Mouse (Mus musculus) skeletal muscle tissue, adult 2 months (tissue): ENCODE data around the gene Lman1l.
A peak's percentile ranks its signal among the peaks of the same experiment; 100 is the strongest.

Experiments used
- DNase-seq: peaks from one replicate; pipeline ENCODE4 v3.0.0-alpha.2; 2012; ENCODE audit warnings: low read depth, low spot score

Lman1l gene

GRCm38 (mm10) chr9:57584991-57585390, 35.6 kb downstream of the Lman1l start:
- DNase-seq: no peak

DNA sequence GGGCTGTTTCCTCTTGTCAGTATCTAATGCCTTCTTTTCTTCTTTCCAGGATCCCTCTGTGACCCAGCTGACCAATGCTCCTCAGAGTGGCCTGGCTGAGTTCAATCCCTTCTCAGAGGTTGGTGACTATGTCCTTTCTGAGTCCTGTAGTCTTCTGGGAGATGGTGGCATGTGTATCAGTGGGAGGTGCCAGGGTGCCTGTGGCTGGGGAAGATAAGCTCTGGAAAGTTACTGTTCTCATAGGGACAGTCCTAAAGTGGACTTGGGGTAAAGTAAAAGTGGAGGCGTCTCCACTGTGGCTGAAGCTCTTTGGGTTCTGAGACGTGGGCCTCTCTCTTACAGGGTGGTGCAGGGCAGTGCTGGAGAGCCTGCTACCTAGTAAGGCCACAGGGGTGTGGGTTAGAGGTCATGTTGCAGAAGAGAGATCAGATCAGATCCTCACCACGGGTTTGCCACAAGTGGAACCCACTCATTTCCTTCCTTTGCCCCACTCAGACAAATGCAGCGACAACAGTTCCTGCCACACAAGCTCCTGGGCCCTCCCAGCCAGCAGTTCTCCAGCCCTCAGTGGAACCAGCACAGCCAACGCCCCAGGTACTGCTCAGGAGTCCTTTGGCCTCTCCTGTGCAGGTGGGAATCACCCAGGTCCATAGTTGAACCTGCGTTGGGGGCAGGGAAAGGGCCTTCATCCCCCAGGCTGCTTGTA, 43.3 kb downstream of the Lman1l start:
- DNase-seq: no peak

- DNase-seq: no peak
Observed at GRCm38 (mm10) chr9:57575577-57575976, 45.0 kb downstream of the Lman1l start.

GRCm38 (mm10) chr9:57574397-57574796, 46.2 kb downstream of the Lman1l start:
- peak; percentile 58 for DNase-seq

GRCm38 (mm10) chr9:57568500-57568899, 52.1 kb downstream of the Lman1l start:
- DNase-seq: peak; percentile 86

DNA sequence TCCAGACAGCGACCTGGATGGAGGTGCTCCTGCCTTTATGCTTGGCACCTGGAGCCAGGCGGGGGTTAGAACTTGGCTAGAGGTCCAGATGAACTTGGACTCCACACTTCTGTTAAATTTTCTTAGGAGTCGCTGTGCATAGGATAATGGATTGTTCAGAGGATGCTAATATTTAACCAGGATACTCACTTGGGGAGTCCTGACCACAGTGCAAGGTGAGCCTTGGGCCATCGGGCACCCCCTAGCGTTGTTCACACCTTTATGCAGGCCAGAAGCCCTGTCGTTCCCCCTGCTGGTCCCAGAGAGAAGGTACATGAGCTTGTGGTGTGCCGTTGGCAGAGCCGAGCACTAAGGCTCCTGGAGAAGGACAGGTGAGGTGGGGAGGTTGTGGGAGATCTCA, 53.7 kb downstream of the Lman1l start:
- no peak for DNase-seq

DNA sequence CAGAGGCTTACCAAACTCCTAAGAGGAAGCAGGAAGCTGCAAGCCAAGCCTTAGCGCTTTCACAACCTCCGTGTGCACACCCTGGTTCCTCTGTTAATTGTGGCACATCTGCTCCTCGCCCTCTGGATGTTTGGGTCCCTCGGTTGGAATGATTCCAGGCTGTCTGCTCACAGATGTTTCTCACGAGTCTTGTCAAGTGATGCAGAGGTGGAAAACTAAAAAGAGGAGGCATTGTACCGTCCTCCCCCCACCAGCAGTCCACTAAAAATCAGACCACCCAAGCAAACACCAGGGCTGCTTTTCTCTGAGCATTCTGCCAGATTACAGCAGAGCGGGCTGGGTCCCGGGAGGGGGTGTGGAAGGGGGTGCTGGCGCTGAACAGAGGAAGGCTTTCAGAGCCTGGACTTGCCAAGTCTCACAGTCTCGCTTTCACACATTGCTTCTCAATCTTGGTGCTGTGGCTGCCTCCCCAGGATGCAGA, 54.8 kb downstream of the Lman1l start:
- peak; percentile 64 for DNase-seq

DNA sequence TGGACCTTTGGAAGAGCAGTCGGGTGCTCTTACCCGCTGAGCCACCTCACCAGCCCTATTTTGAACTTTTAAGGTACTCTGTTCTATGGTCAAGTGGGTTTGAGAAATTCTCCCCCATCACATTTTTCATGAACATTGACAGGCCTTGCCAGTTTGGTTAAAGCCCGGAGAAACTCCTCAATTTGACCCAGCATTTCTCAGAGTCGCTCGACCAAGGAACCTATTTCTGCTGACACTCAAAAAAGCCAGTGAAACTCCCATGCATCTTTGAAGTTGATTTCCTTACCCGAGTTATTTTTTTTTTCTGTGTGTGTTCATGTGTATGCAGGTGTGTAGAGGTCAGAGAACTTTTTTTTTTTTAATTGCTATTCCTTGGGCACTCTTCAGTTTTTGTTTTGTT, 56.0 kb downstream of the Lman1l start:
- DNase-seq: no peak

DNA sequence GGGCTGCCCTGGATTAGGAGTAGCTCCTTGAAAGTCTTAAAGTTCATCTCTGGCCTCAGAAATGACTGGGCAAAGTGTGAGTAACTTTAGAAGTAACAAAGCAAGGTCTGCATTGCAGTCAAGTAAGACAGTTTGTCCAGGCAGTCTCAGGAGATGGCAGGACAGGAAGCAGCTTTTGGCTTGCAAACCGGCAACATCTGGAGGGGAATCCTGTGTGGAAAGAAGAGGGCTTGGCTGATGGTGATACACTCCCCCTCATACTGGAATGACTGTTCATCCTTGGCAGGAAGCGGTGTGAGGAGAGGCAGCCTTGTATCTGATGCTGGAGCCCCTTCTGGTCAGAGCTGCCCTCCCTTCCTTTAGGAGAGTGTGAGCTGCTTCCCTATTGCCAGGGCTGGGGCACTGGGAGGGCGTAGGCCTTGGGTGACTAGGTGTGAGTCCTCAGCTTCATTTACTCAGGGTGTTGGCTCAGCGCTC, 57.6 kb downstream of the Lman1l start:
- peak; percentile 62 for DNase-seq

- DNase-seq: peak; percentile 82
Observed at GRCm38 (mm10) chr9:57561711-57562099, 58.9 kb downstream of the Lman1l start.

DNA sequence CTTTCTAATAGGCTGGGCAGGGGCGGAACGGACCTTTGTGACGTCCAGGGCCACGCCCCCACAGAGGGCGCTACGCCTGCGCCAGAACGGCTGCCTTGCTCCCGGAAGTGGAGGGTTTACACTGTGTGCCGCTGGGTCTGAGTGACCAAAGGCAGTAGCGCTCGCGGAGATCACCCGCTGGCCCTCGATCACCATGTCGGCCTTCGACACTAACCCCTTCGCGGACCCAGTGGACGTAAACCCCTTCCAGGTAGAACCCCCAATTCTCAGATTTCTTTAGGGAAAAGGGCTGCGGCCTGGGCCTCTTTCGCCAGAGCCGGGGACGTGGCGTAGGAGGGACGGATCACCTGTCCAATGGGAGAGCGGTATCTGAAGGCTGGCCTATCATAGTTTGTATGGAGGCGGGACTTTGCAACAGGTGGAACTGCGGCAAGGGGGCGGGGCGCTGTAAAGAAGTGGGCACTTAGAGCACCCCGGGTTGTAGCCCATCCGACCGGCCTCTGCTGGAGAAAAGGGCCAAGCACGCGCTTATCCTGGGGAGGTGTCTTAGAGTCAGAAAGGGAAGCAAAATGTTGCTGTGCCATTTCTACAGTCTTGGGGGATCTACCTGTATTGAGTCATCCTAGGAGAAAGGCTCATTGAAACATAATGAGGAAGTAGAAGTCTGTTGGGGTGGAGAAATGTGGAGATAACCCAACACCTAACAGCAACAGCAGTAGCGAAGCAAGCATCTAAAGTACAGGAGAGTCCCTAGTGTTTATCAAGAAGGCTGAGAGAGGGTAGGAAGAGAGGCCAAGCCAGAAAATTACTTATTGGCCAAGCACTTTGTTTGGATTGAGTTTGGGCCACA, 59.5 kb downstream of the Lman1l start, which contains the start of gene Scamp2:
TSS of gene Scamp2 (plus strand) at position 83 of the 850 bp plus-strand sequence.
- DNase-seq: peak; percentile 90

- DNase-seq: no peak
Observed at GRCm38 (mm10) chr9:57560263-57560662, 60.3 kb downstream of the Lman1l start.

DNA sequence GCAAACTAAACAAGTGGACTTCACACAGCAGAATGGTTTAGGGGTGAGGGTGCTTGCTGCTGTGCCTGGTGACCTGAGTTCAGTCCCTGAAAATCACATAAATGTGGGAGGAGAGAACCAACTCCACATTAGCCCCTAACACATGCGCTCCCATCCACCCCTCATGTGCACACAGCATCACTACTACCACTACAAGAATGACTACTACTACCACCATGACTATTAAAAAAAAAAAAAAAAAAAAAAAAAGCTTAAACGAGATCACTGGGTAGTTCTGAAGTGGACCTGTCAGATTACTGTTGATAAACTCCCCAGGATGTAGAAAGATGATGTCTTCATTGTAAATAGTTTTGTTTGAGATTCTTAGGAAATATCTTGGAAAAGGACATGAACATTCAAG, 61.0 kb downstream of the Lman1l start:
- no peak for DNase-seq

DNA sequence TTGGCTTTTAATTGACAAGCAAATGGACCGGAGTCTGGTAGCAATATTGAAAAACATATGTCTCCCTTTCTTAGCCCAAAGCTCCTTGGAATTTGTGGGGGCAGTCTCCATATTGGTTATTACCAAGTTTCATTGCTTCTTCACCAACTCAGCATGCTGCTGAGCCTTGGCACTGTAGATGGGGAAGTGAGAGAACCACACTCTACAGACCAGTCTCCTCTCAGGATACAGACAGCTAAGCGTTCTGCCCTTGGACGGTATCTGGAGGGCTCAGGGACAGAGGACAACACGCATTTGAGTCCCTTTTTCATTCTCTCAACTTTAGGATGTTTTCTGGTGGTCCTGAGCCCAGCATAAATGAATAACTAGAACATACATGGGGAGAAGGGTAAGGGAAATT, 61.9 kb downstream of the Lman1l start:
- no peak for DNase-seq

- DNase-seq: no peak
Observed at GRCm38 (mm10) chr9:57557215-57557614, 63.4 kb downstream of the Lman1l start.
